Mouse (Mus musculus): ENCODE measurements around the gene Pitx1.

The Pitx1 gene

GRCm38 (mm10) chr13:55830833-55831721, 4.9 kb downstream of the Pitx1 start:
- DNase-seq = no peak

GRCm38 (mm10) chr13:55830081-55830832, 5.7 kb downstream of the Pitx1 start:
- DNase-seq = no peak

- DNase-seq = no peak
These were observed 6.9 kb downstream of the Pitx1 start for GRCm38 (mm10) chr13:55829018-55829655.

DNA sequence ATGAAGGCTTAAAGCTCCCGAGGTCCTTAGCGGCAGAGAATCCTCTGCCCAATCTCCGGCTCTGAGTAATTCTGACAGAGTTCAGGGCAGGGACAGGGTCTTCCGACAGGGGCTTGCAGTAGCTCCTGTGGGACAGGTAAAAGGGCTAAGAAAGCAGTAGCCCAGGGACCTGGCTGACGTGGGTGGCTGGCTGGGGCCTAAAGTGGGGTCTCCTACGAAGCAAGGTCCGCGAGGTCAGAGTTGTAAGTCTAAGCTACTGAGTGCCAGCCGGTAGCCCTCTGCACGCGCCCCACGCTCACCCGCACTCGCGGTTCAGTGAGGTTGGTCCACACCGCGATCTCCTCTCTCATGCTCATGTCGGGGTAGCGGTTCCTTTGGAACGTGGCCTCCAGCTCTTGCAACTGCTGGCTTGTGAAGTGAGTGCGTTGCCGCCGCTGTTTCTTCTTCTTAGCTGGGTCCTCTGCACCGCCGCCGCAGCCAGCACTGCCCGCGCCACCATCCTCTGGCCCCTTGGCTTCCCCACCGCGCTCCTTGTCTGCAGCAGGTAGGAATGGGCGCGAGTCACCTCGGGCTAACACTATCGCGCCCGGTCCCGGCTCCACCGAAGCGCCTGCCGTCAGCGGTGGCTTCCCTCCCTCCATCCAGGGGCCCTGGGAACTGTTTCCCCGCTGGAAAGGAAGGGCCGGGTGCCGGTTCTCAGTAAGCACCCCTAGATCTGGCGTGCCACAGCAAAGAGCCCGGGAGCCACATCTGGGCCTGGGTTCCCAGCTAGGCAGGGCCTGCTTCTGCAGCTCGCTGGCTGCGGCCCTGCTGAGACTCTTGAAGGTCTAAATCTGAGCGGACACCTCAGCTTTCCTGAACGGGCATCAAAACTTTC, 7.6 kb downstream of the Pitx1 start:
- DNase-seq = no peak

- DNase-seq = no peak
These were observed 8.3 kb downstream of the Pitx1 start for GRCm38 (mm10) chr13:55827679-55828140.

DNA sequence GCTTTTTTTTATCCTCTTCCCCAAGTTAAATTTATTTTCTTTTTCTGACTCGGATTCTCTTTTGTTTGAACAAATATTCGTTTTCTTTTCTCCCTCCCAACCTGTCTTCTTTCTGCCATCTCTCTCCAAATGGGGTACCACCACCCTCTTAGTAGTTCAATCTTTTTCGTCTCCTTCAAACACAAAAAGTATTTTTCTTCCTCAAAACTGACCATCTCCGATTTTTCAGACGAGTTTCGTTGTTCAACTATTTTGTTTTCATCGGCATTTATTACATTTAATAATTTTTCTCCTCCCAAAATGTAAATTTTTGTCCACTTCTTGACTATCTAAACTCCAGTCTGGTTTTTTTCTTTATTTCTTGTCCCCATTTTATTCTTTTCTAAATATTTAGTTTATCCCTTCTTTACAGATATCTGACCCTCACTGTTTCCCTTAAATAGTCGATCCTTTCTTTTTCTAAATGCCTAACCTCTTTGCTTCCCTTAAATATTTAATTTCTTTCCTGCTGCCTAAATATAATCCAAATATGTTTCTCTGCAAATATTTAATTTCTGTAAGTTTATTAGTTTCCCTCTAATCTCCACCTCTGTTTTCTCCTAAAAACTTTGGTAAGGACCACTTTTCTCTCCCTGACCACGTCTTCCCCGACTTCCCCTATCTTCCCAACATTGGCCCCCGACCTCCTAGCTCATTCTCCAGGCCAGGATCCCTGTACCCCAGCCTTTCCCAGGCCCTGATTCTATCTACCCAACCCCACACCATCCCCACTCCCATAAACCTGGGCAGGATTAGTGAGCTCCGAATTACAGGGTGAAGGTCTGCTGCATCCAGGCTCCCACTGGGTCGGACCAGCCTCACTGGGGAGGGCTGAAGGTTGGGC, 9.0 kb downstream of the Pitx1 start:
- DNase-seq = no peak

DNA sequence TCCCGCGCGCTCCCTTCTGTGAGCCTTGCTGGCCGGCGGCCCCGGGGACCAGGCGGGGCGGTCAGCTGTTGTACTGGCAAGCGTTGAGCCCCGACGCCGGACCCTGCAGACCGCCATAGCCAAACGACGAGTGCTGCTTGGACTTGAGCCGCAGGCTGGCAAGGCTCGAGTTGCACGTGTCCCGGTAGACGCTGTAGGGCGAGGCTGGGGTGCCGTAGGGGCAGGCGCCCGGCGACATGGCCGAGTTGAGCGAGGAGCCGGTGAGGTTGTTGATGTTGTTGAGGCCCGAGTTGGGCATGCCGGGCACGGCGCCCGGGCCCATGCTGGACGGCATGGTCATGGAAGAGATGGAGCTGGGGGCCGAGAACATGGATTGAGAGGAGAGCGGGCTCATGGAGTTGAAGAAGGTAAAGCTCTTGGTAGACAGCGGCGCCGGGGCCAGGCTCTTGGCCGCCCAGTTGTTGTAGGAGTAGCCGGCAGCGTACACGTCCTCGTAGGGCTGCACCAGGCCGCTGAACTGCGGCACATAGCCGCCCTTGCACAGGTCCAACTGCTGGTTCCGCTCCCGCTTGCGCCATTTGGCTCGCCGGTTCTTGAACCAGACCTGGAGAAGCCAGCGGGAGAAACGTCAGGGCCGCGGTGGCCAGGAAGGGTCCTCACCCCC, 9.9 kb downstream of the Pitx1 start:
- no peak for DNase-seq

GRCm38 (mm10) chr13:55825245-55825681, 10.7 kb downstream of the Pitx1 start:
- no peak for DNase-seq

DNA sequence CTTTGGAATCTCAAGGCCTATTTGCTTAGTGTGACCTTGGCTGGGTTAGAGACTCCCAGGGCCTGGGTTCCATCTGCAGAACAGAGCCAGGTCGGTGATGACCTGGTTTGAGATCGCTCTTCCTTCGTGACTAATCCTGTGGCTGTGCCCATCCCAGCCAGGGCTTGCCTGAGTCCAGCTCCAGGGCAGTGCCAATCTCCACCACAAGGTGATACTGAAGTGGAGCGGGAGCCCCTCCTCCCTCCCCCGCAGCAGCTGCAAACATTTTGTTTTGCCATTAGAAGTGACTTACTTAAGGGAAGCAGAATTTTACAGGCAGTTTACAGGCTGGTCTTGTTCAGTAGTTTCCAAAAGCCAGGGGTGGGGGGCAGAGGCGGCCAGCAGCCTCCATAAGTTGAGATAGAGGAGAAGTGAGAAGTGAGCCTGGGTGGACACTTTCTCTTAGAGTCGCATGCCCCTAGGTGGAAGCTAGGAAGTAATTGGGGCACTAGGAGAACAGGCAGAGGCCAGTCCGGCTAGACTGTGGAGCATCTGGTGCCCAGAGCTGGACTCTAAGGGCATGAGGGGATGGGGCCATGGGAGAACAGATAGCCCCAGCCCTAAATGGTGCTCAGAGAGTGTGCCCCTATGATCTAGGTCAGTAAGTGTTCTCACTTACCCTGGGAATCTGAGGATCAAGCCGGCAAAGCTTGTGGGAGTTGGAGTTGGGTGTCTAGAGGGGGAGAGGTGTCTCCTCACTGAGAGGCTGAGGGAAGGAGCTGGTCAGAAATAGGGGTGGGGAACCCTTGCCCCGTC, 11.6 kb downstream of the Pitx1 start:
- DNase-seq = no peak

GRCm38 (mm10) chr13:55822499-55822898, 13.5 kb downstream of the Pitx1 start:
- no peak for DNase-seq

DNA sequence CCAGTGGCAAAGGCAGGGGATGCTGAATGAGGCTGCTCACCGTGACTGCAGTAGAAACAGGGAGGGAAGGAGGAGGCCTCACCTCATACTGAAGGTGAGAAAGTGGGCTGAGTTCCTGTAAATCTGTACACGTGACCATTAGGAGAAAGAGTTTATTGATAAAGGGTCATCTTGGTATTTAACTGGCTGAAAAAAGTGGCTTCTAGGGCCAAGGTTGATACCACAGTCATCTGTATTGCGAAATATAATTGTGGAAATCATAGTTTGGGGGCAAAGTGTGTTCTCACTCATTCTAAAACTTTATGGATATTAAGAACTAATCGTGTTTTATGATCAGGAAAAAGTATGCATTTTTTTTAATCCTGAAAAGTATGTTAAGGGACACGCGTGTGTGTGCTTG, 21.2 kb downstream of the Pitx1 start:
- no peak for DNase-seq

DNA sequence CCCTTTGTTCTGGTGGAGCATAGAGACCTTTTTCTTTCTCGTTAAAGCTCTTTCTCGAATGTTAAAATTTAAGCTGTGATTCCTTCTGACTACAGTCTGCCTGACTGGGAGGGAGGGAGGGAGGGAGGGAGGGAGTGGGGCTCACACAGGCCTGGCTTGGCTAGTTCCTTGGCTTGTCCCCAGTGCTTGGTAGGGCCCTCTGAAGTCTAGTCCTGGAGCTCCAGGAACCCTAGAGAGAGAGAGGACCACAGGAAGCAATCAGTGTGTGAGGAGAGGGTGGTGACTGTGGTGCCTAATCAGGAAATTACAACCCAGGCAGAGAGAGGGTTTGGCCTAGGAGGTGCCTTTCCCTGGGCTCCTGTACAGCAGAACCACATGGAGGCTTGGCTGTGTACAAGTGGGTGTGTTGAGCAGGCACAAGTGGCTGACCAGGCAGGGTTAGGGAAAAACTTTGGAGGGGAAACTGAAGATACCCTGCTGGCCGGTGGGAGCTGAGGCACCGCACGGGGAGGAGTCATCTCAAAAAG, 22.4 kb downstream of the Pitx1 start:
- DNase-seq = no peak

DNA sequence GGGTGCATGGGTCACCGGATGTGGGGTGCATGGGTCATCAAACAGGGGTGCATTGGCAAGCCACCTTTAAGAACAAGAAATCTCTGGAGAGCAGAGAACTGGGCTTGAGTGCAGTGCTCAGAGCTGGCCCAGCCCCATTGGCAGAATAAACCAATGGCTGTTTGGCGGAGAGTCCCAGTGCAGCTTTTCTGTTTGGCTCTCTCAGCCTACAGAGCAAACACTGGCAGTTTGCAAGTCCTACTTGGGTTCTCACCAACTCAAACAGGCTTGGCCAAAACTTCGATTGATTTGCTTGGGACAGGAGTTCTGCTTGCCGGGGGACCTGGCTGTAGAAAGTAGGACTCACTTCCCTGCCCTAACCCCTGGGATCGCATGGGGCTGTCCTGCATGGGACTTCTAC, 25.0 kb downstream of the Pitx1 start:
- DNase-seq = no peak

DNA sequence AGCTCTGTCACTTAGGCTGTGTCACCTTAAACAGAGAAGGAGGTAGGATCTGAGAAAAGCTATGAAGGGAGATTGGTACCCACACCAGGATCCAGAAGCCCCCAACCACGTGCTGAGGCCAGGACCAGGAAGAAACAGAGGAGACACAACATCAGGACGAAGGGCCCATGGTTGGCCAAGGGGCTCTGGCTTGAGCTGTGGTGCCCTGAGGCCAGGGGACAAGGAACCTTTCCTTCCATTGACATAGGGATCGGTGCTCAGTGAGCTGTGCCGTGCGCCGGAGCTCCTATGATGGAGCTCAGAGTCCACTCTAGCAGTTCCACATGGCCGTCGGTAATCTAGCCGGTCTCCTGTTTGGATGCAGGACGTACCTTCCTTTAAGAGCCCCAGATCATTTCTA, 26.3 kb downstream of the Pitx1 start:
- DNase-seq = no peak

GRCm38 (mm10) chr13:55809041-55809623, 26.9 kb downstream of the Pitx1 start:
- DNase-seq = no peak

DNA sequence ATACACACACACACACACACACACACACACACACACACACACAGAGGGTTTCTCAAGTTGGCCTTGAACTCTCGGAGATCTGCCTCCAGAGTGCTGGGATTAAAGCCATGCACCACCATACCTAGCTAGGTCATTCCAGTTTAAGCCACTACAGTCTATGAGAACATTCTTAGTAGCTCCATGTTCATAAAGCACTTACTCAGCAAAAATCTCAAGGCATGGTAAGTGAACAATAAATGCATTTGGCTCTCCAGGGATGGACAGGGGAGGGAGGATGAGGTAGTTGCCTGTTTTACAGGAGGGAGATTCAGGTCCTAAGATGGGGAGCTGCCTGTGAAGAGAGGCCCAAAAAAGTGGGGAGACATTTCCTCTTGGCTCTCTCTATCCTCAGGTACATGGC, 32.0 kb downstream of the Pitx1 start:
- no peak for DNase-seq

- no peak for DNase-seq
These were observed 34.7 kb downstream of the Pitx1 start for GRCm38 (mm10) chr13:55801246-55801645.

- no peak for DNase-seq
These were observed 49.9 kb downstream of the Pitx1 start for GRCm38 (mm10) chr13:55786120-55786519.

- no peak for DNase-seq
These were observed 51.7 kb downstream of the Pitx1 start, which contains the start of gene Catsper3 for GRCm38 (mm10) chr13:55784268-55784667. Catsper3 (plus strand) TSS chr13:55784568.
